Mouse (Mus musculus) MEL (cell line): ENCODE measurements at regions not wholly inside any gene's neighbourhood (a gene's known extent, or its start where the extent isn't known, plus 50 kb on each side); places are given as distances from the start of the nearest gene placed in this dataset.

Source experiments
- CTCF ChIP-seq, 3 experiments: IDR thresholded peaks in 2 of 3; conservative IDR thresholded peaks in 1 of 3; 2 replicates each; pipeline ENCODE4 v1.5.1; 2011 to 2012; ENCODE audit warnings: low read length in 3 of 3, low read depth in 2 of 3, mild to moderate bottlenecking in 2 of 3, improper control_type of control experiment in 1 of 3, inconsistent platforms in 1 of 3, mixed read lengths in 1 of 3, moderate library complexity in 1 of 3; ENCODE audit not compliant: control insufficient read depth in 1 of 3, insufficient read depth in 1 of 3, poor library complexity in 1 of 3, severe bottlenecking in 1 of 3
- EP300 ChIP-seq, 2 experiments: IDR thresholded peaks; 2 replicates each; pipeline ENCODE4 v1.6.1; 2011; ENCODE audit warnings: improper control_type of control experiment in 2 of 2, low read length in 2 of 2, low read depth in 1 of 2, mild to moderate bottlenecking in 1 of 2
- GABPA ChIP-seq: IDR thresholded peaks from 2 replicates; pipeline ENCODE4 v1.6.1; 2012; ENCODE audit warnings: low read depth, mild to moderate bottlenecking, inconsistent platforms, low read length, improper control_type of control experiment, moderate library complexity
- POLR2A ChIP-seq, 2 experiments: IDR thresholded peaks; 2 replicates each; pipeline ENCODE4 v1.6.1; 2011 to 2012; ENCODE audit warnings: low read length in 2 of 2, mild to moderate bottlenecking in 2 of 2, control low read depth in 1 of 2, improper control_type of control experiment in 1 of 2, low read depth in 1 of 2, moderate library complexity in 1 of 2; ENCODE audit not compliant: control insufficient read depth in 1 of 2, insufficient read depth in 1 of 2, poor library complexity in 1 of 2
- TAL1 ChIP-seq: IDR thresholded peaks from 2 replicates; pipeline ENCODE4 v1.6.1; 2012; ENCODE audit warnings: mild to moderate bottlenecking, inconsistent platforms, low read length, moderate library complexity, mixed read lengths
- TCF12 ChIP-seq: IDR thresholded peaks from 2 replicates; pipeline ENCODE4 v1.6.1; 2014; ENCODE audit warnings: low read depth, mild to moderate bottlenecking, inconsistent platforms, low read length, improper control_type of control experiment, moderate library complexity

DNA sequence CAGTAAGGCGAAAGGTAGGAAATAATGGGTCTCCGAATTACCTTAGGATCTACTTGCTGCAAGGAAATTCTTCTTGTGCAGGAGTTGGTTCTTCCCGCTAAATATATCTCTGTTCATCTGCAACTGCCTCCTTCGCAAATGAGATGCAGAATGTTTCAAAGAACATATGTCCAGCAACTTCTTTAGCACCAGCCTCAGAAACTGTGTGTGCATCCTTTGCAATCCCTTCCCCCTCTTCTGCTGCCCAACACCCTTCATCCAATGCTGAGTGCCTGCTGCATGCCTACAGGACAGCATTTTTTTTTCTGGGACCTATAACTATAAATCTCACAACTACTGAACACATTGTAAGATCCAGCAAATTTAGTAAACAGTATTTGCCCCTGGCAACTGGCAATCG, 402.1 kb downstream of the Rnf144a start:
- TF ChIP-seq TAL1 (no peak), GABPA (no peak), EP300 (IDR thresholded peaks at IDR 0.05; ENCODE audit: low read depth in 1 of 2, low read length in 2 of 2) (no peak), POLR2A (IDR thresholded peaks at IDR 0.05; ENCODE audit: control insufficient read depth in 1 of 2, insufficient read depth in 1 of 2, low read depth in 1 of 2, low read length in 2 of 2, poor library complexity in 1 of 2) (no peak), CTCF (IDR thresholded peaks at IDR 0.05 in 2 of 3, conservative IDR thresholded peaks at IDR 0.05 in 1 of 3; ENCODE audit: control insufficient read depth in 1 of 3, insufficient read depth in 1 of 3, low read depth in 2 of 3, low read length in 3 of 3, poor library complexity in 1 of 3, severe bottlenecking in 1 of 3) (no peak), TCF12 (no peak)
